Mouse (Mus musculus): ENCODE results near the gene Gad1.
A peak's percentile ranks its signal among the peaks of the same experiment; 100 is the strongest.

GRCm38 (mm10) chr2:70567071-70567681, 14.3 kb downstream of the Gad1 start:
- TF ChIP-seq CTCF (IDR thresholded peaks at IDR 0.05; ENCODE audit: extremely low read depth, insufficient read depth, insufficient read length, insufficient replicate concordance) (peak; percentile 47; the same call in 1 of the 2 replicates), POLR2A (IDR thresholded peaks at IDR 0.05; ENCODE audit: low read depth, low read length) (no peak)
